Mouse (Mus musculus): Measurements from ENCODE around the gene Pde4b.
A peak's percentile ranks its signal among the peaks of the same experiment; 100 is the strongest.

- peak; percentile 93 for TF ChIP-seq CTCF (IDR thresholded peaks at IDR 0.05; ENCODE audit: extremely low read depth, insufficient read depth, low read length)
- TF ChIP-seq POLR2A (IDR thresholded peaks at IDR 0.05; ENCODE audit: extremely low read depth, insufficient read depth, low read length) = no peak
These were observed 393.6 kb downstream of the Pde4b start for GRCm38 (mm10) chr4:102480830-102481484.
